12 mouse cellular contexts compared by ENCODE assay signal in the genomic region with DNA sequence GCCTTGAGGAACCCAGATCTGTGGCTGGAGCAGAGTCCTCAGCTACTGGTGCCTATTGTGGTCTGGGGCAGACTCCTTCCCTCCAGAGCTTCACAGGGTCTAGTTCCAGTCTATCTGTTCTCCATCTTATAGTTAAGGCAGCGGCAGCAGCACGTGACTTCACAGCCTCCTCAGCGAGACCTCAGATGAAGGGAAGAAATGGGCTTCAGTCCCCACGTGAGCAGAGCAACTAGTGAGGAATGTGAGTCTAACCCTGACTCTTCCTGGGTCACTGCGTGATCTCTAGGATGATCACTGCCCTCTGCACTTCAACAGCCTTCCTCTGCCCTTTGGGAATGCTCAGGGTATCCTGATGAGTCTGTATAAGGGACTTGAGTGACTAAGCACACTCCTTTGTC. TPM values are rescaled to one million over a fixed set of nuclear protein-coding genes. Genes with fewer than 3 reads are reported as not detected.
"Had no signal": no experiment of that assay in that cellular context is flagged by ENCODE, and none has a peak within 500 bp of the region (broad histone marks: within the 10 kb centered on the region; RNA-seq: fewer than 3 reads in every experiment).

No protein-coding gene starts in this region.

- H3K27ac ChIP-seq: kidney, postnatal 0 days; limb, embryonic 15.5 days; liver, embryonic 12.5 days; neural tube, embryonic 12.5 days; stomach, postnatal 0 days had no signal

- H3K27me3 ChIP-seq: limb, embryonic 15.5 days; liver, embryonic 12.5 days; neural tube, embryonic 12.5 days had no signal

- H3K36me3 ChIP-seq: limb, embryonic 15.5 days; liver, embryonic 12.5 days had no signal

- H3K4me3 ChIP-seq: limb, embryonic 15.5 days; liver, embryonic 12.5 days; neural tube, embryonic 12.5 days had no signal

- H3K4me2 ChIP-seq: limb, embryonic 15.5 days; liver, embryonic 12.5 days; lung, embryonic 14.5 days; neural tube, embryonic 12.5 days had no signal

- H3K4me1 ChIP-seq: limb, embryonic 15.5 days; neural tube, embryonic 12.5 days had no signal

- H3K9me3 ChIP-seq: limb, embryonic 15.5 days; liver, embryonic 12.5 days; neural tube, embryonic 12.5 days had no signal

- DNase-seq: kidney, adult 9 months; kidney, postnatal 36 days; lung, embryonic 14.5 days; lung, postnatal 14 days; midbrain, embryonic 14.5 days; thymus, adult 2 months; thymus, postnatal 36 days had no signal

- ATAC-seq: liver, embryonic 12.5 days had no signal

- H3K9ac ChIP-seq: limb, embryonic 15.5 days; liver, embryonic 12.5 days; lung, embryonic 14.5 days; neural tube, embryonic 12.5 days had no signal

RNA-seq across cellular contexts. Expression of a gene that starts 24.1 kb away (rescaled TPM):
- polyA plus RNA-seq: liver, embryonic 12.5 days had no signal

RNA-seq across cellular contexts. Expression of a gene that starts 42.2 kb away (rescaled TPM):
- polyA plus RNA-seq: neural tube, embryonic 12.5 days had no signal
